Mouse (Mus musculus): ENCODE results near the gene Alpl. TPM values are rescaled to one million over a fixed set of nuclear protein-coding genes. Genes with fewer than 3 reads are reported as not detected.

Alpl gene
- polyA plus RNA-seq, 1 experiment = 6.2 TPM

GRCm38 (mm10) chr4:137768381-137768780 lies 27.8 kb downstream of the Alpl start:
- H3K36me3 ChIP-seq (ENCODE audit: control insufficient read depth, insufficient read depth, low read length) = no peaks in the 10 kb centered on the region
- no peak for TF ChIP-seq CTCF (IDR thresholded peaks at IDR 0.05; ENCODE audit: extremely low read depth, insufficient read depth, insufficient read length, insufficient replicate concordance)
- no peak for TF ChIP-seq POLR2A (IDR thresholded peaks at IDR 0.05; ENCODE audit: low read depth, low read length)
- H3K4me3 ChIP-seq (ENCODE audit: extremely low read depth, insufficient read depth, insufficient read length) = no peak overlapping the region
- DNase-seq (ENCODE audit: low read depth in 1 of 2, low spot score in 2 of 2) = no peak
- 88% methylated on average over 5 of the region's 5 CpGs for WGBS
- no peaks in the 10 kb centered on the region for H3K27me3 ChIP-seq (ENCODE audit: control insufficient read depth, insufficient read depth, low read length)
- no peak overlapping the region for H3K27ac ChIP-seq (ENCODE audit: insufficient read depth, low read length)
- H3K4me1 ChIP-seq (ENCODE audit: control insufficient read depth, insufficient read depth, insufficient read length) = peaks cover 4% of the 10 kb centered on the region; the same call in 1 of the 2 replicates

- Histone ChIP-seq H3K27ac (ENCODE audit: insufficient read depth, low read length) (no peak overlapping the region), H3K27me3 (ENCODE audit: control insufficient read depth, insufficient read depth, low read length) (no peaks in the 10 kb centered on the region), H3K36me3 (ENCODE audit: control insufficient read depth, insufficient read depth, low read length) (no peaks in the 10 kb centered on the region), H3K4me3 (ENCODE audit: extremely low read depth, insufficient read depth, insufficient read length) (no peak overlapping the region), H3K4me1 (ENCODE audit: control insufficient read depth, insufficient read depth, insufficient read length) (peaks cover 2% of the 10 kb centered on the region; the same call in 1 of the 2 replicates)
- DNase-seq (ENCODE audit: low read depth in 1 of 2, low spot score in 2 of 2) = no peak
- TF ChIP-seq POLR2A (IDR thresholded peaks at IDR 0.05; ENCODE audit: low read depth, low read length) (no peak), CTCF (IDR thresholded peaks at IDR 0.05; ENCODE audit: extremely low read depth, insufficient read depth, insufficient read length, insufficient replicate concordance) (no peak)
- 52% methylated on average over 5 of the region's 5 CpGs for WGBS
Measured at GRCm38 (mm10) chr4:137766365-137766764, 29.8 kb downstream of the Alpl start.

GRCm38 (mm10) chr4:137765554-137765971 lies 30.6 kb downstream of the Alpl start:
- no peak overlapping the region for H3K27ac ChIP-seq (ENCODE audit: insufficient read depth, low read length)
- DNase-seq (ENCODE audit: low read depth in 1 of 2, low spot score in 2 of 2) = no peak

GRCm38 (mm10) chr4:137764621-137765020 lies 31.6 kb downstream of the Alpl start:
- DNase-seq (ENCODE audit: low read depth in 1 of 2, low spot score in 2 of 2) = no peak
- H3K27me3 ChIP-seq (ENCODE audit: control insufficient read depth, insufficient read depth, low read length) = no peaks in the 10 kb centered on the region
- H3K4me3 ChIP-seq (ENCODE audit: extremely low read depth, insufficient read depth, insufficient read length) = no peak overlapping the region
- no peak for TF ChIP-seq CTCF (IDR thresholded peaks at IDR 0.05; ENCODE audit: extremely low read depth, insufficient read depth, insufficient read length, insufficient replicate concordance)
- no peak for TF ChIP-seq POLR2A (IDR thresholded peaks at IDR 0.05; ENCODE audit: low read depth, low read length)
- no peak overlapping the region for H3K27ac ChIP-seq (ENCODE audit: insufficient read depth, low read length)
- no peaks in the 10 kb centered on the region for H3K36me3 ChIP-seq (ENCODE audit: control insufficient read depth, insufficient read depth, low read length)
- 82% methylated on average over 3 of the region's 3 CpGs for WGBS
- H3K4me1 ChIP-seq (ENCODE audit: control insufficient read depth, insufficient read depth, insufficient read length) = peaks cover 2% of the 10 kb centered on the region; the same call in 1 of the 2 replicates

More at GRCm38 (mm10) chr4:137765554-137765971, 30.6 kb downstream of the Alpl start:
- TF ChIP-seq POLR2A (IDR thresholded peaks at IDR 0.05; ENCODE audit: low read depth, low read length) = no peak
- TF ChIP-seq CTCF (IDR thresholded peaks at IDR 0.05; ENCODE audit: extremely low read depth, insufficient read depth, insufficient read length, insufficient replicate concordance) = no peak
- H3K4me3 ChIP-seq (ENCODE audit: extremely low read depth, insufficient read depth, insufficient read length) = no peak overlapping the region
- no peaks in the 10 kb centered on the region for H3K27me3 ChIP-seq (ENCODE audit: control insufficient read depth, insufficient read depth, low read length)
- WGBS = 83% methylated on average over 7 of the region's 7 CpGs
- no peaks in the 10 kb centered on the region for H3K36me3 ChIP-seq (ENCODE audit: control insufficient read depth, insufficient read depth, low read length)
- peaks cover 2% of the 10 kb centered on the region; the same call in 1 of the 2 replicates for H3K4me1 ChIP-seq (ENCODE audit: control insufficient read depth, insufficient read depth, insufficient read length)

- Histone ChIP-seq H3K27ac (ENCODE audit: insufficient read depth, low read length) (no peak overlapping the region), H3K4me1 (ENCODE audit: control insufficient read depth, insufficient read depth, insufficient read length) (peaks cover 2% of the 10 kb centered on the region; the same call in 1 of the 2 replicates), H3K4me3 (ENCODE audit: extremely low read depth, insufficient read depth, insufficient read length) (no peak overlapping the region), H3K27me3 (ENCODE audit: control insufficient read depth, insufficient read depth, low read length) (no peaks in the 10 kb centered on the region), H3K36me3 (ENCODE audit: control insufficient read depth, insufficient read depth, low read length) (no peaks in the 10 kb centered on the region)
- 42% methylated on average over 8 of the region's 8 CpGs for WGBS
- TF ChIP-seq CTCF (IDR thresholded peaks at IDR 0.05; ENCODE audit: extremely low read depth, insufficient read depth, insufficient read length, insufficient replicate concordance) (no peak), POLR2A (IDR thresholded peaks at IDR 0.05; ENCODE audit: low read depth, low read length) (no peak)
- no peak for DNase-seq (ENCODE audit: low read depth in 1 of 2, low spot score in 2 of 2)
Measured at GRCm38 (mm10) chr4:137763920-137764495, 32.2 kb downstream of the Alpl start.

GRCm38 (mm10) chr4:137762886-137763285 lies 33.3 kb downstream of the Alpl start:
- 50% methylated on average over 9 of the region's 9 CpGs for WGBS

GRCm38 (mm10) chr4:137754446-137754845 lies 41.7 kb downstream of the Alpl start:
- H3K27me3 ChIP-seq (ENCODE audit: control insufficient read depth, insufficient read depth, low read length) = no peaks in the 10 kb centered on the region
- H3K4me1 ChIP-seq (ENCODE audit: control insufficient read depth, insufficient read depth, insufficient read length) = no peaks in the 10 kb centered on the region
- 75% methylated on average over 2 of the region's 2 CpGs for WGBS
- no peak overlapping the region for H3K27ac ChIP-seq (ENCODE audit: insufficient read depth, low read length)
- no peaks in the 10 kb centered on the region for H3K36me3 ChIP-seq (ENCODE audit: control insufficient read depth, insufficient read depth, low read length)
- no peak overlapping the region for H3K4me3 ChIP-seq (ENCODE audit: extremely low read depth, insufficient read depth, insufficient read length)
- DNase-seq (ENCODE audit: low read depth in 1 of 2, low spot score in 2 of 2) = no peak
- TF ChIP-seq CTCF (IDR thresholded peaks at IDR 0.05; ENCODE audit: extremely low read depth, insufficient read depth, insufficient read length, insufficient replicate concordance) (no peak), POLR2A (IDR thresholded peaks at IDR 0.05; ENCODE audit: low read depth, low read length) (no peak)

More at GRCm38 (mm10) chr4:137762886-137763285, 33.3 kb downstream of the Alpl start:
- Histone ChIP-seq H3K4me3 (ENCODE audit: extremely low read depth, insufficient read depth, insufficient read length) (no peak overlapping the region), H3K4me1 (ENCODE audit: control insufficient read depth, insufficient read depth, insufficient read length) (peaks cover 2% of the 10 kb centered on the region; the same call in 1 of the 2 replicates), H3K36me3 (ENCODE audit: control insufficient read depth, insufficient read depth, low read length) (no peaks in the 10 kb centered on the region), H3K27me3 (ENCODE audit: control insufficient read depth, insufficient read depth, low read length) (no peaks in the 10 kb centered on the region), H3K27ac (ENCODE audit: insufficient read depth, low read length) (no peak overlapping the region)
- TF ChIP-seq CTCF (IDR thresholded peaks at IDR 0.05; ENCODE audit: extremely low read depth, insufficient read depth, insufficient read length, insufficient replicate concordance) (no peak), POLR2A (IDR thresholded peaks at IDR 0.05; ENCODE audit: low read depth, low read length) (no peak)
- no peak for DNase-seq (ENCODE audit: low read depth in 1 of 2, low spot score in 2 of 2)

Data from spleen, adult 2 months (tissue).